Mouse (Mus musculus): ENCODE measurements around the gene Hlcs. TPM values are rescaled to one million over a fixed set of nuclear protein-coding genes. Genes with fewer than 3 reads are reported as not detected.
A peak's percentile ranks its signal among the peaks of the same experiment; 100 is the strongest.

Hlcs gene
- total RNA-seq, 4 experiments from 2014 or later, result 6.1 to 10.7 (median 8.9) TPM

- DNase-seq (ENCODE audit: low spot score), result peak; percentile 52
Measured at GRCm38 (mm10) chr16:94248721-94249120, 64.7 kb downstream of the Hlcs start.

DNA sequence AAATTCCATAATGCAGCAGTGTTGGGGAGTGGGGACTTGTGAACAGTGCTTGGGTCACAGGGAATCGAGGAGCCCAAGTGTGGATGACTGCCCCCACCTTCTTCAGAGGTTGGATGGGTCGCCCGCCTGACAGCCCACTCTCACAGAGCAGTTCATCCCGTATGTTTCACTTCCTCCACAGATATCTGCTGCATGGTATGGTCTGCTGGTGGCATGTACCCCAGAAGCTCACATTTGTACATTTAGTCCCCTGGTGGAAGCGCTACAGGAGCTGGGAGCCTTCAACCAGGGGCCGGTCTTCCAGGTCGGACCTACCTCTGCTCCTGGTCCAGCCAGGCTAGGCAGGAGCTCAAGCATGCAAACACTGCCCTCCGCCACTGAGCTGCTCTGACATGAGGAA is 66.4 kb downstream of the Hlcs start:
- no peak for DNase-seq (ENCODE audit: low spot score)

DNA sequence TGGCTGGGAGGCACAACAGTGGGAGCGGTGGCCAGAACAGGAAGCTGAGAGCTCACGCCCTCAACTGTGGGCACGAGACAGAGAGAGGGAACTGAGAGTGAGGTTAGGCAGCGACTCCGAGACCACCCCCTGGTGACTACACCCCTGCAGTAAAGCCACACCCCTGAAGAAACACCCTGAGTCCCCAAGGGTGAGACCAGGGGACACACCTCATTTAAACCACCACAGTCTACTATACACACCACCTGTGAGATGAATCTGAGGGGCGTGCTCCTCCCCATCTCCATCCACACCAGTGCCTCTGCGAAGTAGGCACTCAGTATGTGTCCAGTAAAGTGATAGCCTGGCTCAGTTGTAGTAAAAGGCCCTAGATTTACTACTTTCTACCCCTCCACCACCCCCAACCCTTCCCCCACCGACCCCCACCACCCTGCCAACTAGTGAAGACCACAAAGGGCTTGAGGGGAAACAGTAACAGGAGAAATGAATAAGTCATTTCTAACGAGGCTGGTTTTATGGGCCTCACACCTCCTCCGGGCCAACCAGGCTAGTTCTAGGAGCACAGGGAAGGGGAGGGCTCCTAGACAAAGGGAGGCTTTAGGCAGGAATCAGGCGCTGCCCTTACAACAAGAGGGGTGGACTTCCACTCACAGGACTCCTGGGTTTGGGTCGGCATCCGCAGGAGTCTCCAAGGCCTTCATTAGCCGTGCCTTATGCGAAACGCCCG is 67.2 kb downstream of the Hlcs start:
- DNase-seq (ENCODE audit: low spot score), result no peak

DNA sequence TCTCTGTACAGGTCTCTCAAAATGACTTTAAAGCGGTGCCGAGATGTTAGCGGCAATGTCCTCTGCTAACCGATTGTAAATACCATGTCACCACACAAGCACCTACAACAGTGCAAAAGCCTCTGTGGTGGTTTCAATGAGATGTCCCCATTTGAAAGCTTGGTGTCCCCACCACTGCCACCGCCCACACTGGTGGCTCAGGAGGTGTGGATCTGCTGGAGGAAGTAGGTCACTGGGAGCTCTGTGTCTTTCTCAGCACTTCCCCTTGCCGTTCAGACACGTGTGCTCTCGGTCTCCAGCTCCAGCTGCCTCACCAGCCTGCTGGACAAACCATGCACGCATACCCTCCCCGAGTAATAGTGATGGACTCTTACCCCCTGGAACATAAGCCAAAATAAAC is 72.2 kb downstream of the Hlcs start:
- no peak for DNase-seq (ENCODE audit: low spot score)

GRCm38 (mm10) chr16:94240190-94240589 is 73.2 kb downstream of the Hlcs start:
- DNase-seq (ENCODE audit: low spot score), result no peak

DNA sequence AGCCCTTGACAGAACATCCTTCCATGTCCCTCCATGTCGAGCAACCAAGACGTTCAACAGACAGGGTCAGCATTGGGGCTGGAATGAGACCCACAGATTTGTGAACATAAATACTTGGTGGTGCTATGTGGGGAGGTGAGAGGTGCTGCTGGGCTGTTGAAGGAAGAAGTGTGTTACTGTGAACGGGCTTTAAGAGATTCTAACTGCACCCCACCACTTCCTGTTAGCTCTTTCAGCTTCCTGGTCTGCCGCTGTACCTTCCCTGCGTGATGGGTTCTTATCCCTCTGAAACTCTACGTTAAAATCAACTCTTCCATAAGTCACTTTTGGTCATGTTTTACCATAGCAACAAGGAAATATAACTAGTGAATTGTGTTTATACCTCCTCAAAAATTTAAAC is 73.8 kb downstream of the Hlcs start:
- DNase-seq (ENCODE audit: low spot score), result no peak

GRCm38 (mm10) chr16:94239146-94239545 is 74.2 kb downstream of the Hlcs start:
- DNase-seq (ENCODE audit: low spot score), result no peak

- no peak for DNase-seq (ENCODE audit: low spot score)
Measured at GRCm38 (mm10) chr16:94237130-94237484, 76.3 kb downstream of the Hlcs start.

DNA sequence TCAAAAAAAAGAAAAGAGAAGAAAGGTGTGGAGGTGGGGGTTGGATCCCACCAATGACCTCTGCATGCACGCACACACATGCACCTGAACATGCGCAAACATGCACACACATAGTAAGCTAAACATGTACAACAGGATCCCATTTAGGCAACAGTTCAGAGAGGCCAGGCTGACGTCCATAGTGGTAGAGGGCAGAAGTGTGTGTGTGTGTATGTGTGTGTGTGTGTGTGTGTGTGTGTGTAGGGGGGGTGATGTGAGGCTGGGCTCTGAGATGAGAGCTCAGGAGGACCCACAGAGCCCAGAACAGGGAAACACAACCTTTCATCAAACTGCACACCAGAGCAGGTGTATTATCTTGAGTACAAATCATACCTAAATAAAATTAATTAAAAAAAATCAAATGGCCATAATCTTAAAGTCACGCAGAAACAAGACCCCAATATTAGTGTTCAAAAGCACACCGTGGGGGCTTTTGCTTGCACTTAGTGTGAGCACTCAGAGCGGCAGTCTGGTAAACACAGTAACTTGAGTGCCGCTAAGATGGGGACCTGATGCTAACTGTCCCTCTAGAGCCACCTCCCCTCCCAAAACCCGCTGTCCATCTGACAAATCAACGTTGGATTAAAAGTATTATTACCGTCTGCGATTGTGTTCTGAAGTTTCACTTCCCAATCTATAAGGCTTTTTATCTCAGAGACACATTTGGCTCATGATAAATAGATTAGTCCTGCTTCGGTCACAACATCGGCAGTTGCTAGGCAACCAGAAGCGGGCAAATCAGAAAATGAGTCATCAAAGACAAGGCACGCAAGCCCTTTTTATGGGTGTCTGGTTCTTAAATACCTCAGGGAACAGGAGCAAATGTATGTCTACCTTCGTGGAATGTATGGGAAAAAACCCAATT is 76.9 kb downstream of the Hlcs start:
- no peak for DNase-seq (ENCODE audit: low spot score)

DNA sequence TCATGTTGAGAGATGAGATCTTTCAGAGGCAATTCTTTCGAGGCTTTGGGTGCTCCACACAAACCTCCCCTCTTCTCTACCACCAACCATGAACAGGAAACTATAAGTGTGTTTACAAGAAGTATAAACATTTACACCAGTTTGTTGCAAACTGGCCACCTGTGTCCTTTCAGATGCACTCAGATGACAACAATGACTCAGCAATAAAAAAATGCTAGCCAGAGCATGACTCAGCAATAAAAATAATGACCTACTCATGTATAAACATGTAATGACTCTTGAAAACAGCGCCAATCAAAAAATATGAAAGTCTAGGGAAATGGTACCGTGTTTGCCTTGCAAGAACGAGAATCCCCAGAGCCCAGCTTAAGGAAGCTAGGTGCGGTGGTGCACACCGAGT is 77.7 kb downstream of the Hlcs start:
- DNase-seq (ENCODE audit: low spot score), result no peak

DNA sequence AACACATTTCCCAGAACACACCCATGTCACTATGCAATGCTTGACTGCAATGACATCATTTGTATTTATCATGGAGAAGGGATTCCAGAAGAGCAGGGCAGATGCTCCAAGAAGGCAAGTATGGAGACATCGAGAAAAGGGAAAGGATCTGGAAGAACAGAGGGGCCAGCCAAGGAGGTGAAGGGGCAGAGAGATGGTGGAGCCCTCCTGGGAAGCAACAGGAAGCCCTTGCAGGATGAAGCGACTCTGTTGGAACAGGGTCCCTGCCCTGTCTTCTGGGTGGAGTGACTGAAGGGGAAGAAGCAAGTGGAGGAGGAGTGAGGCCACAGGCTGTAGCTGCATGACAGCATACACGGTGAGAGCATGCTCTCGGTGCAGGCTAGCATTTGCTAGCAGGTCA is 79.2 kb downstream of the Hlcs start:
- no peak for DNase-seq (ENCODE audit: low spot score)

DNA sequence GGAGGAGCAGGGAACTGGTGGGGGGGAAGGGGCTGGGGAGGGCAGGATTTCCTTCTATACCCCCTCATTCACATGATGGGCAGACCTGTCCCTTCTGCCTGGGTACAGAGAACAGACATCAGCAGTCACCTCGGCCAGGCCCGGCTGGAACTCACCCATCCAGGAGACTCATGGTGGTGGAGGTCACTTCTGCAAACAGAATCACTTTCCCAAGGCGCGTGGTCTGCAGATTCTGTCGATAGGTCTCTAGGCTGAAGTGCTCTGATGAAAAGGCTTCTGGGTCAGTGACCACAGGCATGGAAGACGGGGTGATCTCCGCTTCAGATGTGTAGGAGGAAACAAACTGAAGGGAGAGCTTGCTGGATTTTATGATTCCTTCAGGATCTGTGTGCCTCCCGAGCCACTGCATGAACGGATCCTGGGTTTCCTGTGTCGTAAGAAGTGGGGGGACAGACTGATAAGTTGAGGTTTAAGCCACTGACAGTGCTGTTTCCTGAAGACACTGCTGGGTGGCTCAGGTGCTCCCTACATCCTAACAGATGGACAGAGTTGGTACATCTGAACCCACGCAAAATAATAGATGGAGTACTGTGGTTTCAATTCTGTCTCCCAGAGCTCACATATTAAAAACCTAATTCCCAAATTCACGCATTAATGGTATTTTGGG is 82.3 kb downstream of the Hlcs start:
- DNase-seq (ENCODE audit: low spot score), result no peak

DNA sequence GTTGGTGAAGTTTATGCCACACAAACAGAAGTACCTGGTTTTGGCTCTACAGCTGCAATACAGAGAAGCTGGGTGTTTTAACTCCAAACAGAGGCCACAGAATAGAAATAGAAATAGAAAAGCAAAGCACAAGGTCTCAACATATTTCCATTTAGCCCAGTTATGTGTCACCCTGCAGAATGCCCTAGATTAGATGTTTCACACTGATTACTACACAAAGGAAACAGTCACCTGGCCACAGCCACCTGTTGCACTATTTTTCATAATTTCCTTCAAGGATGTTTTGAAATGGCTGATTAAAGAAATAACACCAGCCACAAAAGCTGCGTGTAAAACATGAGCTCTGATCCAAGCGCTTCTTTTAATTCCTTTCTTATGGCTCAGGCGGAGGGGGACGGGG is 82.9 kb downstream of the Hlcs start:
- no peak for DNase-seq (ENCODE audit: low spot score)

DNA sequence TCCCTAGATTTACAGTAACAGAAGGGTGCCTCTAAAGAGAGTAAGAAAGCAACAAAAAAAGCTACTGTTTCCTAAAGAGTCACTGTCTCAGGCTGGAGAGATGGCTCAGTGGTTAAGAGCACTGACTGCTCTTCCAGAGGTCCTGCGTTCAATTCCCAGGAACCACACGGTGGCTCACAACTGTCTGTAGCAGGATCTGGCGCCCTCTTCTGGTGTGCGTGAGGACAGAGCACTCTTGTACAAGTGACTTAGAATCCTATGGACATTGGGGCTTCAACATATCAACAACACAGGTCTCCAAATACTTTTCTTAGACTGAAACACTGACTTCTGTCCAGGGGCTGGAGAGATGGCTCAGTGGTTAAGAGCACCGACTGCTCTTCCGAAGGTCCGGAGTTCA is 83.5 kb downstream of the Hlcs start:
- no peak for DNase-seq (ENCODE audit: low spot score)

DNA sequence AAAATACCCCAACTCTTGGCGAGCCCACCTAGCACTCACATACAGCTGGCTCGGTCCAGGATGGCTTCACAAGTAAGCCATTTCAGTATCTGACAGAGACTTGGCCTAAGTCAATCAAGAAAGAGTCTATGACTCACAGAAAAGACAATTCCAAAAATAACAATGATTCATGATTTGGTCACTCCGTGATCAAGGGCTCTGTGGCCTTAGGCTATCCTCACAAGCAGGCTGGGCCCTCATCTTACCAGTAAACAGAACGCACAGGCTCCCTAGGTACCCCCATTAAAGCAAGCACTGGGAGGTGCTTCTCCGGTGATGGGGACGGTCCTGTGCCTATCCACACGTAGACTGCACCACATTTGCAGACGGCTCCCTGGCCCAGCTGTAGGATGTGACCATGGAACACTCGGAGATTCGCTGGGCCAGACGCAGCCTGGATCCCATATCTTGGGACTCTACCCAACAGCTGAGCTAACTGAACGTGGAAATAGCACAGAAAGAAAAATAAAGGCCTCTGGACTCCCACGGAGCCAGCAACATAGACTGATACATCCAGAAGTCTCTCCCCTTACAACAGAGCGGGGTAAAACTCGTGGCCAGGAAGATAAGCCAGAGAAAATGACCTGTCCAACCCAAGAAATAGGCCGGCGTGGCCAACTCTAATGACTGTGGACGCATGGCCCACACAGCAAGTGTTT is 84.4 kb downstream of the Hlcs start:
- peak; percentile 41 for DNase-seq (ENCODE audit: low spot score)

- peak; percentile 45 for DNase-seq (ENCODE audit: low spot score)
Measured at GRCm38 (mm10) chr16:94227328-94228018, 85.9 kb downstream of the Hlcs start.

DNA sequence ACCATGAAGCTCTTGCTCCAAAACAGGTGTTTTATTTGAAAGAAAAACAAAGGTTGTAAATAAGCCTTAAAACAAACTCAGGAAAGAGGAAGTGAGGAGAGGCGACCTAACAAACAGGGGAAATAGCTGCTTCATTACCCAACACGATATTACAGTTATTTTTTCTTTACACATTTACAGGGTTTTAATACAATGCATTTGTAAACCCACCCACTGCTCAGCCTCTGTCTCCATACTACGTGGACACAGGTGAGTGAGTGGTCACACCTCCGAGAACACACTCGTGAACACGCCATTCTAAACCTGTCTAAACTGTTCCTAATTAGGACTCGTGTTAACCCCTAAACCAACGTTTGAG is 90.0 kb downstream of the Hlcs start:
- DNase-seq (ENCODE audit: low spot score), result no peak

DNA sequence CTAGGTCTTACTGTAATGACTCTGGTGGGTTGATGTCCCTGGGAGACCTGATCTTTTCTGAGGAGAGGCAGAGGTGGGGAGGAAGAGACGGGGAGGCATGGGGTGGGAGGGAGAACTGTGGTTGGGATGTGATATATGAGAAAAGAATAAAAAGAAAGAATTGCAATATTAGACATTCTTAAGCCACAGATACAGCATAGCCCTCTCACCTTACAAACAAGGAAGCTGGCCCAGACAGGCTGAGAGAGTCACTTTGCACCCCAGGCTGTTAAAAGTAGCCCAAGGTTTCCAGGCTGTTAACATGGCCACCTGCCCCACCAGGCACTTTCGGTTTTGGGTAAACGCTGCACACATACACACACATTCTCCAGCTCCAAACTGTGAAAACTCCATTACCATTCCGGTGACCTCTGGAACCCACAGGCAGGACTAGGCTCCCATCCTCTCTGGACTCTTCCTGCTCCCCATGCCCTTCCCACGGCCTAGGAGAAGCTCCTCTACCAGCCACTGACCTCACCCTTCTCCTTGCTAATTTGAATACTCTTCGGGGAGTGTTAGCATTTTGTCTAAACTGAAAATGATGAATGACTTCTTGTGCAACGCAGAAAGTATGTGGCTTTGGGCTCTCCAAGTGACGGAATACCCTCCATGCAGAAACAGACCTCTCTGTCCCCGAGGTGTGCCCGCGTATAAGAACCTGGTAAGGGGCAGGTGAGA is 90.6 kb downstream of the Hlcs start:
- no peak for DNase-seq (ENCODE audit: low spot score)

GRCm38 (mm10) chr16:94210689-94211357 is 102.5 kb downstream of the Hlcs start:
- DNase-seq (ENCODE audit: low spot score), result no peak

DNA sequence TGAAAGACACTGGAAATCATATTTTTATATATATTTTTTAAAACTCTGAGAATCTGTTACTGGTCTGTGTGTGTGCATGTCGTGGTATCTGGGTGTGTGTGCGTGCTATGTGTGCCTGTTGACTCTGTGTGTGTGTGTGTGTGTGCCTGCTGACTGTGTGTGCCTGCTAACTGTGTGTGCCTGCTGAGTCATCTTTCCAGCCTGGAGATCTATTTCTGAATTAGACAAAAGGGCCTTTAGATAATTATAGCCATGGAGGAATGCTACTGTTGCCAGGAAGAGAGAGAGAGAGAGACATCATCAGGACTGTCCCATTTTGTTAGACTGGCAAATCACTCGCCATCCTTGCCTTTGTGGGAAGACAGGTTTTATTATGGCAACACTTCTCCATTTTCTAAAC is 103.7 kb downstream of the Hlcs start:
- DNase-seq (ENCODE audit: low spot score), result peak; percentile 36
